Mouse (Mus musculus) cerebellum, adult 2 months (tissue): ENCODE data around the gene Sapcd2. TPM values are rescaled to one million over a fixed set of nuclear protein-coding genes. Genes with fewer than 3 reads are reported as not detected.
A peak's percentile ranks its signal among the peaks of the same experiment; 100 is the strongest.

ENCODE experiments used
- DNase-seq, 2 experiments: peaks; one replicate each; pipeline ENCODE4 v3.0.0; 2021
- H3K27ac ChIP-seq: fragments of 200-500 bp; 2 replicates; pipeline ENCODE4 v1.5.1; 2012; ENCODE audit warnings: low read length, control low read depth, inconsistent platforms; ENCODE audit not compliant: insufficient read depth
- H3K27me3 ChIP-seq: fragments of 200-500 bp; 2 replicates; pipeline ENCODE4 v1.6.1; 2012; ENCODE audit warnings: inconsistent platforms, mild to moderate bottlenecking, low read length, moderate library complexity; ENCODE audit not compliant: control insufficient read depth, insufficient read depth
- H3K4me1 ChIP-seq: fragments of 200-500 bp; 2 replicates; pipeline ENCODE4 v1.6.1; 2011; ENCODE audit warnings: low read length; ENCODE audit not compliant: control insufficient read depth, insufficient read depth
- H3K4me3 ChIP-seq: fragments of 200-500 bp; replicated peaks from 2 replicates; pipeline ENCODE3; 2011; ENCODE audit warnings: mild to moderate bottlenecking, low read depth, low read length, control low read depth; ENCODE audit not compliant: insufficient read depth
- CTCF ChIP-seq: fragments of 200-500 bp; IDR thresholded peaks from 2 replicates; pipeline ENCODE4 v1.5.1; 2011; ENCODE audit warnings: low read depth, mild to moderate bottlenecking, control low read depth, low read length, moderate library complexity, borderline replicate concordance; ENCODE audit not compliant: insufficient read depth
- POLR2A ChIP-seq: fragments of 200-500 bp; IDR thresholded peaks from 2 replicates; pipeline ENCODE4 v1.6.1; 2011; ENCODE audit warnings: low read length, control low read depth, borderline replicate concordance; ENCODE audit not compliant: insufficient read depth
- WGBS: fragments of 180-500 bp; shearing (Covaris S2); methylation state at CpG from one replicate; pipeline ENCODE4 v1.1.7; 2018; 5-methylcytosine and 5-hydroxymethylcytosine counted together
- polyA plus RNA-seq: library from polyadenylated mRNA; depleted of rRNA; stranded (reverse); fragments of >200 nt; gene quantifications from 2 replicates; pipeline ENCODE4 v1.2.3, GENCODE M21; 2012

Gene Sapcd2
- polyA plus RNA-seq, 1 experiment: 4.7 TPM

DNA sequence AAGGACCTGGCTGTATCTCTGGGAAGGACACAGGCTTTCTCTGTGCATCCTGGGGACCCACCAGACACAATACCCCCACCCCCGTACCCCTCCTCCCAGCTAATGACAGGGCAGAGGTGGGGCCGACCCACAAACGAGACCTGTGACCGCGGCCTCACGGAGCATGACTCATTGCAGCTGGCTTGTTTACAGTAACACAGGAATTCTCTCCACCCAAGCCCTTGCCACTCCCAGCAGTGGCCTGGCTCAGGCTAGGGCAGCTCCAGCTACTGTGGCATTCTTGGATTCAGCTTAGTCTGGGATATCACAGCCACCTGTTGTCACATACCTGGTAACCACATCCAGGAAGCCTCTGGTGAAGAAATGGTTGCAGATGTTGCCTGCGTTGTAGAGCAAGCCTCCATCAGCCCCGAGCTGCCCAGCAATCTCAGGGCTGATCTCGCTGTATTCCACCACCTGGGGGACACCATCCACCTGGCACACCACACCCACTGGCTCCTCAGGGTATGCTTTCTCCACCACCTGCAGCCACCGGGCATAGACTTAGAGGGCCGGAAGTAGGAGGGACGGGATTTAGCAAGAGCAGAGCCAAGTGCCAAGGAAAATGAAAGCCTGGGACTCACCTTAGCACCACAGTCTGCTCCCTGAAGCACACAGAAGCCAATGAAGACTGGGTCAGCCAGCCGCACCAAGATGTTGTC lies 8.5 kb upstream of the Sapcd2 start:
- no peak for DNase-seq
- WGBS: 72% methylated on average over 13 of the region's 13 CpGs
- no peaks in the 10 kb centered on the region for H3K27me3 ChIP-seq
- no peak overlapping the region for H3K4me3 ChIP-seq
- H3K4me1 ChIP-seq: no peaks in the 10 kb centered on the region
- TF ChIP-seq CTCF: no peak
- no peak for TF ChIP-seq POLR2A
- H3K27ac ChIP-seq: no peak overlapping the region

GRCm38 (mm10) chr2:25364313-25364712 lies 7.8 kb upstream of the Sapcd2 start:
- 96% methylated on average over 4 of the region's 4 CpGs for whole genome bisulfite sequencing
- H3K27me3 ChIP-seq: no peaks in the 10 kb centered on the region
- H3K4me1 ChIP-seq: no peaks in the 10 kb centered on the region
- H3K27ac ChIP-seq: no peak overlapping the region
- TF ChIP-seq CTCF (no peak), POLR2A (no peak)
- H3K4me3 ChIP-seq: no peak overlapping the region
- DNase-seq: no peak

GRCm38 (mm10) chr2:25364761-25365090 lies 7.4 kb upstream of the Sapcd2 start:
- H3K4me1 ChIP-seq: no peaks in the 10 kb centered on the region
- 64% methylated on average over 9 of the region's 9 CpGs for WGBS
- DNase-seq: no peak
- TF ChIP-seq CTCF: no peak
- TF ChIP-seq POLR2A: no peak
- no peak overlapping the region for H3K27ac ChIP-seq
- no peaks in the 10 kb centered on the region for H3K27me3 ChIP-seq
- peak overlapping the region; percentile 61 for H3K4me3 ChIP-seq

GRCm38 (mm10) chr2:25365091-25365761 lies 6.9 kb upstream of the Sapcd2 start, which contains the start of gene Uap1l1:
Uap1l1 (minus strand) TSS chr2:25365682.
- H3K27ac ChIP-seq: no peak within 1 kb of the TSS
- under 1% methylated on average over 54 of the region's 54 CpGs for WGBS

GRCm38 (mm10) chr2:25369996-25370395 lies 2.1 kb upstream of the Sapcd2 start:
- Histone ChIP-seq H3K27me3 (no peaks in the 10 kb centered on the region), H3K4me1 (peaks cover 6% of the 10 kb centered on the region), H3K27ac (no peak overlapping the region), H3K4me3 (no peak overlapping the region)
- 88% methylated on average over 3 of the region's 3 CpGs for WGBS
- TF ChIP-seq POLR2A: no peak
- TF ChIP-seq CTCF: no peak
- DNase-seq: no peak

More at GRCm38 (mm10) chr2:25365091-25365761, 6.9 kb upstream of the Sapcd2 start, which contains the start of gene Uap1l1:
- DNase-seq: peak; percentile 55 to 58
- Histone ChIP-seq H3K4me1 (no peaks in the 10 kb centered on the region), H3K27me3 (no peaks in the 10 kb centered on the region), H3K4me3 (peak within 1 kb of the TSS; percentile 61)
- TF ChIP-seq CTCF (no peak), POLR2A (0 out of 2 replicates have a peak, but pooled peaks have one; percentile 27)

- Histone ChIP-seq H3K4me1 (peaks cover 6% of the 10 kb centered on the region), H3K27ac (no peak overlapping the region), H3K4me3 (peak overlapping the region; percentile 72), H3K27me3 (no peaks in the 10 kb centered on the region)
- no peak for TF ChIP-seq CTCF
- TF ChIP-seq POLR2A: no peak
- 7% methylated on average over 42 of the region's 42 CpGs for WGBS
- DNase-seq: no peak
Measured at GRCm38 (mm10) chr2:25372644-25373391, 697 bp downstream of the Sapcd2 start.

DNA sequence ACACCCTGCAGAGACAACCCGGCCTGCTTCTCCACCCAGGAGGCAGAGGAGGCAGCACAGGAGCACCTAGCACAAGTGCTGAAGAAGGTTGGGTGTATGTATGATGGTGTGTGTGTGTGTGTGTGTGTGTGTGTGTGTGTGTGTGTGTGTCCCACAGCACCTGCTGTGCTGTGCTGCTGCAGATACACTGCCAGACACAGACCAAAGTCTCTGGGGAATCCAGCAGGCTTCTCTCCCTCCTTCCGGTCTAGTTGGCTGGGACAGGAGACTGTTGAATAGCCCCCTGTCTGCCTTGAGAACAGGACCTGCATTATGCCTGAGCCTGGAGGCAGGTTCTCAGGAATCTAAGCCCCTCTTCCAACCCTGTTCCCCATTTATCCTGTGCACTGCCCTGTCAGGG lies 1.3 kb downstream of the Sapcd2 start:
- H3K27ac ChIP-seq: no peak overlapping the region
- peaks cover 6% of the 10 kb centered on the region for H3K4me1 ChIP-seq
- no peak for TF ChIP-seq POLR2A
- no peak for TF ChIP-seq CTCF
- 46% methylated on average over 2 of the region's 2 CpGs for WGBS
- no peak overlapping the region for H3K4me3 ChIP-seq
- no peak for DNase-seq
- H3K27me3 ChIP-seq: no peaks in the 10 kb centered on the region
